Mouse (Mus musculus): ENCODE measurements at regions not wholly inside any gene's neighbourhood (a gene's known extent, or its start where the extent isn't known, plus 50 kb on each side); places are given as distances from the start of the nearest gene placed in this dataset.

GRCm38 (mm10) chr13:80946034-80946433 lies 62.9 kb downstream of the Arrdc3 start:
- DNase-seq (ENCODE audit: extremely low spot score, low read depth, low spot score): no peak

- no peak for DNase-seq (ENCODE audit: extremely low spot score, low read depth, low spot score)
Measured at GRCm38 (mm10) chr13:80947705-80948104, 64.5 kb downstream of the Arrdc3 start.

GRCm38 (mm10) chr13:80949133-80949697 lies 66.0 kb downstream of the Arrdc3 start:
- no peak for DNase-seq (ENCODE audit: extremely low spot score, low read depth, low spot score)

- DNase-seq (ENCODE audit: extremely low spot score, low read depth, low spot score): no peak
Measured at GRCm38 (mm10) chr13:80950239-80950638, 67.1 kb downstream of the Arrdc3 start.

- no peak for DNase-seq (ENCODE audit: extremely low spot score, low read depth, low spot score)
Measured at GRCm38 (mm10) chr13:80950803-80951202, 67.6 kb downstream of the Arrdc3 start.

GRCm38 (mm10) chr13:80951327-80951726 lies 68.1 kb downstream of the Arrdc3 start:
- DNase-seq (ENCODE audit: extremely low spot score, low read depth, low spot score): no peak

GRCm38 (mm10) chr13:80952851-80953250 lies 69.7 kb downstream of the Arrdc3 start:
- no peak for DNase-seq (ENCODE audit: extremely low spot score, low read depth, low spot score)

GRCm38 (mm10) chr13:80954059-80954645 lies 71.0 kb downstream of the Arrdc3 start:
- DNase-seq (ENCODE audit: extremely low spot score, low read depth, low spot score): no peak

- no peak for DNase-seq (ENCODE audit: extremely low spot score, low read depth, low spot score)
Measured at GRCm38 (mm10) chr13:80956966-80957365, 73.8 kb downstream of the Arrdc3 start.

- DNase-seq (ENCODE audit: extremely low spot score, low read depth, low spot score): no peak
Measured at GRCm38 (mm10) chr13:80957419-80958139, 74.4 kb downstream of the Arrdc3 start.

- DNase-seq (ENCODE audit: extremely low spot score, low read depth, low spot score): no peak
Measured at GRCm38 (mm10) chr13:80959763-80960162, 76.6 kb downstream of the Arrdc3 start.

- DNase-seq (ENCODE audit: extremely low spot score, low read depth, low spot score): no peak
Measured at GRCm38 (mm10) chr13:80961985-80962617, 78.9 kb downstream of the Arrdc3 start.

GRCm38 (mm10) chr13:80962789-80963590 lies 79.8 kb downstream of the Arrdc3 start:
- no peak for DNase-seq (ENCODE audit: extremely low spot score, low read depth, low spot score)

- DNase-seq (ENCODE audit: extremely low spot score, low read depth, low spot score): no peak
Measured at GRCm38 (mm10) chr13:80963591-80963940, 80.4 kb downstream of the Arrdc3 start.

- DNase-seq (ENCODE audit: extremely low spot score, low read depth, low spot score): no peak
Measured at GRCm38 (mm10) chr13:80971664-80972063, 88.5 kb downstream of the Arrdc3 start.

- no peak for DNase-seq (ENCODE audit: extremely low spot score, low read depth, low spot score)
Measured at GRCm38 (mm10) chr13:80974424-80974823, 91.2 kb downstream of the Arrdc3 start.

GRCm38 (mm10) chr13:80977266-80977665 lies 94.1 kb downstream of the Arrdc3 start:
- no peak for DNase-seq (ENCODE audit: extremely low spot score, low read depth, low spot score)

- no peak for DNase-seq (ENCODE audit: extremely low spot score, low read depth, low spot score)
Measured at GRCm38 (mm10) chr13:80981201-80981600, 98.0 kb downstream of the Arrdc3 start.

GRCm38 (mm10) chr13:80986657-80987056 lies 103.5 kb downstream of the Arrdc3 start:
- no peak for DNase-seq (ENCODE audit: extremely low spot score, low read depth, low spot score)

GRCm38 (mm10) chr13:80989756-80990155 lies 106.6 kb downstream of the Arrdc3 start:
- DNase-seq (ENCODE audit: extremely low spot score, low read depth, low spot score): no peak

- DNase-seq (ENCODE audit: extremely low spot score, low read depth, low spot score): peak; percentile 5
Measured at GRCm38 (mm10) chr13:80992342-80992741, 109.2 kb downstream of the Arrdc3 start.
